Mouse (Mus musculus) adrenal gland, adult 10 weeks (tissue): ENCODE results near the gene Ska2. TPM values are rescaled to one million over a fixed set of nuclear protein-coding genes. Genes with fewer than 3 reads are reported as not detected.

ENCODE experiments used
- polyA plus RNA-seq: library from polyadenylated mRNA; stranded (reverse); fragments of 350-450 nt; fragmentation: Illumina TruSeq; extraction: RNeasy Lipid Tissue Mini Kit (QIAGEN cat#74804); gene quantifications from one replicate; pipeline ENCODE4 v1.2.3, GENCODE M21; 2014; ENCODE audit warnings: low read depth, low replicate concordance

Ska2 gene
- polyA plus RNA-seq: 32.0 TPM

DNA sequence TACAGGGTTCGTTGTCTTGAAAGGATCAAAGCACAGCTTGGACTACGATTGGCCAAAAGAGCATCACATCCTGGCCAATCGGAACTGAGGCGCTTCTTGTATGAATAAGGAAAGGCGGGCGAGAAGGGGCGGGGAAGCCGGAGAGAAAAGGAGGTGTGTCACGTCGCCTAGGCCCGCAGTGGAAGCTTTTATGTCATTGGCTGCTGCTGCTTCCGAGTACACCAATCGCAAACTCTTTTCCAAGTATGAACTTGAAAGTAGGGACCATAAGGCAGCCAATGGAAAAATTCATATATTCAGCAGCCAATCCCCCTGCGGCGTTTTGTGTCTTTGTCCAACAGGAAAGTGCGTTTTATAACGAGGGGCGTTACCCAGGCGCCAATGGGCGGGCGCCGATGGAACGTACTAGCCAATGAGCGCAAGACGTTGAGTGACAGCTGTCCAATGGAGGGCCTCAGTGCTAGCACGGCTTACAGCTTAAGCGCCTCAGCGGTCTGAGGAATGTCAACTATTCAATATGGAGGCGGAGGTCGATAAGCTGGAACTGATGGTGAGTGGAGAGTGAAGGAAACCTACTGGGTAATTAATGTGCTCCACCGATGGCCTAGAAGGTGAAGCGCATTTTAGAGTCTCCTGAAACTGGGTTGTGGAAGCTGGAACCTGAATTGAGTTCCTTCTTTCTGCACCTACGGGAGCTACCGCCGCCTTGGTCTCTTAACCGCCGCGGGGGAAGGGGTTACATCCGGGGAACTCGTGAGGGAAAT is at the start of gene Ska2:
Ska2 (plus strand) TSS at position 480 of the 764 bp plus-strand sequence.

DNA sequence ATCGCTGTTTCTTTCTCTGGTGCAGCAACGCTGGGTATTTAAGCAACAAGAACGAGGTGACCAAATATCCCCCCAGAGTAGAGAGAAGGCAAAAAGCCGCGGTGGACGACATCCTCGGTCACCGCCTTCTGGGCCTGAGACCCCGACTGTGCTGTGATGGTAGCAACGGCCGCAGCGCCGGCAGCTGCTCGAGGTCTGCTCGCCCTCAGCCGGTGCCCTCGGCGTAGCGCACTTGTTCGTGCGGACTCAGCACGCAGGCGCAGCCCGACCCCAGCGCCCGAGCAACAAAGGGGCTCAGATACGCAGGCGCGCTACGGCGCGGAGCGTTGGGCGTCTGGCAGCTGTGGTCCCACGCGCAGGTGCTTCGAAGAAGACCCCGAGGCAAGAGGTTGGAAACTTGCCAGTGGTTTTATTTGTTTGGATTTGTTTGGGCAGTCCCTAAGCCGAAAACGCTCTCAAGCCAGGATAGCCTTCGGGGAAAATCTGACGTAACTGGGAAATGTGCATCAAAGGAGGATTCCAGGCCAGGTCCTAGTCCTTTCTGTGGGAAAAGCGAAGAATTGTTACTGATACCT is 35.1 kb upstream of the Ska2 start, which contains the start of gene Gdpd1:
Gdpd1 (minus strand) TSS at position 197 of the 575 bp plus-strand sequence.

GRCm38 (mm10) chr11:87086290-87086984 is 22.6 kb upstream of the Ska2 start, which contains the start of gene Smg8:
Smg8 (minus strand) TSS chr11:87086774.

GRCm38 (mm10) chr11:87108409-87108754 is 652 bp upstream of the Ska2 start, which contains the start of gene Prr11:
Prr11 (minus strand) TSS chr11:87108708.

DNA sequence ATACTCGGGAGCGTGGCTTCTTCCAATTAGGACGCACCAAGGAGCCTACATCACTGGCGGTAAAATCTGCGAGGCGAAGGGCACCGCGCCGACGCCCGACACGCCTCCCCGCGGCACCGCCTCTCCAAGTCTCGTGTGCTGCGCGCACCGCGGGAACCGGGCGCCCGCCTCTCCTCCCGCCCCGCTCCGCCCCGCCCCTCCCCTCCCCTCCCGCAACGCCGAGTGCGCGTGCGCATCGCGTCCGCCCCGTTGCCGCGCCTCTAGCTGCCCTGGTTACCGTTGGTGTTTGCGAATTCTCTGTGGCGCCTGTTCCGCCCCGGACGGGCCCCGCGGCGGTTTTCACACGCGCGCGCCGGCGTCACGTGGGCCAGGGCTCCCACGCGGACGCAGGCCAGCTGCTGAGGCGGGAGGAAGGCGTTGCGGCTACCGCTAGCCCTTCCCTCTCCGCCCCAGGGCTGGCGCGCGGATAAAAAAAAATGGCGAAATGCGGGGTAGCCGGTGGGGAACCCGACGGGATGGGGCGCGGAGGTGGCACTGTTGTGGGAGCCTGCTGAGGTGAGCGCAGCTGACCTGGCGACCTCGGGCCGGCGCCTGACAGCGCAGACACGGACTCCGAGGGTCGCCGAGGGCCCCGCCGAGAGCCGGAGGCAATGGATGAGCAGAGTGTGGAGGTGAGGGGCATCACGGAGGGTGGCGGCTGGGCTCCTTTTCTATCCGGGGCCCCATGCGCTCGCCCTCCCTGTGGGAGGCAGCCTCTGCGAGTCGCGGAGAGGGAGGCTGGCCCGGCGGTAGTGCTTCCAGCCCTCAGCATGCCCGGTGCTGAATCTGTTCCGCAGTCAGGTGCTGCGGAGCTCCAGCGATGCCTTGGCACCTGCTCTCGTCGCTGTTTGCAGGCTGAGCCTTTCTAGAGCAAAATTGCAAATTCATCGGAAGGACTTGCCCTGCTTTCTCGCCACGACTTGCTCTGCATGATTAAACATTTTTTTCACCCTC is 18.1 kb downstream of the Ska2 start, which contains the start of gene Trim37:
Trim37 (plus strand) TSS at position 254 of the 993 bp plus-strand sequence.

Other genes with a start within 250 kb of the Ska2 start
- 38.8 TPM for gene Ypel2, start 115.5 kb upstream of the Ska2 start, polyA plus RNA-seq
- gene Gdpd1, start 35.2 kb upstream of the Ska2 start, polyA plus RNA-seq: 15.5 TPM
- gene Smg8, start 22.5 kb upstream of the Ska2 start, polyA plus RNA-seq: 14.1 TPM
- gene Prr11, start 526 bp upstream of the Ska2 start, polyA plus RNA-seq: 5.8 TPM
- 27.7 TPM for gene Trim37, start 17.8 kb downstream of the Ska2 start, polyA plus RNA-seq
- gene Ppm1e, start 249.8 kb downstream of the Ska2 start, polyA plus RNA-seq: 68.2 TPM